Mouse (Mus musculus): ENCODE data around the gene Olfr734.

- no peak for TF ChIP-seq ZC3H11A (IDR thresholded peaks at IDR 0.05; ENCODE audit: borderline replicate concordance, low read depth, low read length)
- no peak for TF ChIP-seq HCFC1 (IDR thresholded peaks at IDR 0.05; ENCODE audit: borderline replicate concordance, insufficient read depth, low read length)
- TF ChIP-seq ZNF384 (IDR thresholded peaks at IDR 0.05; ENCODE audit: low read depth, low read length) = no peak
- no peak for TF ChIP-seq CHD2 (IDR thresholded peaks at IDR 0.05; ENCODE audit: low read depth, low read length)
- no peak for TF ChIP-seq MAFK (IDR thresholded peaks at IDR 0.05; ENCODE audit: insufficient read depth, low read depth, low read length)
Observed at GRCm38 (mm10) chr14:50348796-50349195, 22.2 kb upstream of the Olfr734 start, which contains the start of gene Olfr735.
